In genomic region chr15:86439015-86439796, GRCm38 (mm10) we compare ENCODE assay signal across 24 mouse cellular contexts.
DNase-seq lines count a peak whose midpoint lies in the region; ATAC-seq lines count a peak whose summit lies in the region.
"Had no signal": no experiment of that assay in that cellular context is flagged by ENCODE, and none has a peak within 500 bp of the region (broad histone marks: within the 10 kb centered on the region; RNA-seq: fewer than 3 reads in every experiment).

No protein-coding gene starts in this region.

- no peaks in the 10 kb centered on the region for H3K36me3 ChIP-seq in heart, embryonic 11.5 days (ENCODE audit: control insufficient read depth, insufficient read depth, low read length)
- no peaks in the 10 kb centered on the region for H3K36me3 ChIP-seq in limb, embryonic 10.5 days
- H3K36me3 ChIP-seq in liver, embryonic 15.5 days (replicated peaks): no peaks in the 10 kb centered on the region
- H3K36me3 ChIP-seq in forebrain, embryonic 13.5 days (ENCODE audit: poor library complexity, severe bottlenecking): no peaks in the 10 kb centered on the region
- H3K36me3 ChIP-seq: embryonic facial prominence, embryonic 13.5 days; heart, embryonic 13.5 days; limb, embryonic 13.5 days; neural tube, embryonic 15.5 days; stomach, embryonic 15.5 days had no signal

- no peaks in the 10 kb centered on the region for H3K4me1 ChIP-seq in heart, embryonic 11.5 days (ENCODE audit: control insufficient read depth, insufficient read depth, low read length)
- H3K4me1 ChIP-seq in limb, embryonic 10.5 days: peaks cover 2% of the 10 kb centered on the region; the same call in 1 of the 2 replicates
- peaks cover 22% of the 10 kb centered on the region for H3K4me1 ChIP-seq in liver, embryonic 15.5 days (replicated peaks)
- no peaks in the 10 kb centered on the region for H3K4me1 ChIP-seq in forebrain, embryonic 13.5 days
- H3K4me1 ChIP-seq: embryonic facial prominence, embryonic 13.5 days; limb, embryonic 13.5 days; stomach, embryonic 15.5 days had no signal

- H3K27ac ChIP-seq in heart, embryonic 11.5 days (ENCODE audit: low read depth, low read length): no peak overlapping the region
- H3K27ac ChIP-seq in limb, embryonic 10.5 days: peak overlapping the region; percentile 55
- H3K27ac ChIP-seq in liver, embryonic 15.5 days (replicated peaks): no peak overlapping the region
- no peak overlapping the region; the same call in 1 of the 2 replicates for H3K27ac ChIP-seq in forebrain, embryonic 13.5 days
- H3K27ac ChIP-seq: embryonic facial prominence, embryonic 13.5 days; heart, embryonic 13.5 days; limb, embryonic 13.5 days; neural tube, embryonic 15.5 days; stomach, embryonic 15.5 days had no signal

- WGBS in heart, embryonic 11.5 days (ENCODE audit: insufficient replicate concordance): 73% methylated on average over 15 of the region's 15 CpGs
- WGBS in limb, embryonic 10.5 days: 92% methylated on average over 15 of the region's 15 CpGs
- WGBS in liver, embryonic 15.5 days (ENCODE audit: insufficient replicate concordance): 53% methylated on average over 15 of the region's 15 CpGs
- WGBS in forebrain, embryonic 13.5 days: 96% methylated on average over 15 of the region's 15 CpGs

- no peak for DNase-seq in heart, adult 8-10 months (ENCODE audit: low spot score)
- DNase-seq in limb, embryonic 10.5 days (ENCODE audit: low spot score): no peak
- DNase-seq in cerebellum, postnatal 36 days: no peak
- no peak for DNase-seq in gastrocnemius, postnatal 14 days
- DNase-seq: adrenal gland, postnatal 36 days; cerebellum, adult 11-12 months; cerebellum, postnatal 10 days; gastrocnemius, postnatal 10 days; heart, adult 11 months; heart, postnatal 14 days; layer of hippocampus, postnatal 36 days; lung, embryonic 14.5 days; thymus, adult 18-20 months; thymus, postnatal 36 days had no signal

- H3K4me3 ChIP-seq in heart, embryonic 11.5 days (ENCODE audit: low read depth, low read length): no peak overlapping the region
- no peak overlapping the region for H3K4me3 ChIP-seq in limb, embryonic 10.5 days
- H3K4me3 ChIP-seq in liver, embryonic 15.5 days (replicated peaks): no peak overlapping the region
- no peak overlapping the region for H3K4me3 ChIP-seq in forebrain, embryonic 13.5 days
- H3K4me3 ChIP-seq: embryonic facial prominence, embryonic 13.5 days; heart, embryonic 13.5 days; limb, embryonic 13.5 days; megakaryocyte, embryonic 14.5 days; neural tube, embryonic 15.5 days; stomach, embryonic 15.5 days had no signal

- H3K9ac ChIP-seq in heart, embryonic 11.5 days (ENCODE audit: low read depth, low read length): no peak overlapping the region
- no peak overlapping the region for H3K9ac ChIP-seq in liver, embryonic 15.5 days
- H3K9ac ChIP-seq in forebrain, embryonic 13.5 days: no peak overlapping the region
- H3K9ac ChIP-seq: embryonic facial prominence, embryonic 13.5 days; heart, embryonic 13.5 days; limb, embryonic 13.5 days; lung, embryonic 14.5 days; neural tube, embryonic 15.5 days; stomach, embryonic 15.5 days had no signal

- no peak overlapping the region for H3K4me2 ChIP-seq in heart, embryonic 11.5 days
- peak overlapping the region; percentile 21; the same call in 1 of the 2 replicates for H3K4me2 ChIP-seq in liver, embryonic 15.5 days
- no peak overlapping the region for H3K4me2 ChIP-seq in forebrain, embryonic 13.5 days
- H3K4me2 ChIP-seq: embryonic facial prominence, embryonic 13.5 days; heart, embryonic 13.5 days; limb, embryonic 13.5 days; lung, embryonic 14.5 days; neural tube, embryonic 15.5 days; stomach, embryonic 15.5 days had no signal

- no peaks in the 10 kb centered on the region for H3K9me3 ChIP-seq in heart, embryonic 11.5 days (replicated peaks; ENCODE audit: control insufficient read depth, low read length)
- no peaks in the 10 kb centered on the region for H3K9me3 ChIP-seq in limb, embryonic 10.5 days (replicated peaks)
- H3K9me3 ChIP-seq in liver, embryonic 15.5 days (replicated peaks): no peaks in the 10 kb centered on the region
- H3K9me3 ChIP-seq in forebrain, embryonic 13.5 days (replicated peaks): no peaks in the 10 kb centered on the region
- H3K9me3 ChIP-seq: embryonic facial prominence, embryonic 13.5 days; heart, embryonic 13.5 days; limb, embryonic 13.5 days; megakaryocyte, embryonic 14.5 days; neural tube, embryonic 15.5 days; stomach, embryonic 15.5 days had no signal

- intact Hi-C loops in gastrocnemius, postnatal 14 days (cut with DNase I; ENCODE audit: low total_unique reads): no loop called here

- no peaks in the 10 kb centered on the region for H3K27me3 ChIP-seq in heart, embryonic 11.5 days (ENCODE audit: control insufficient read depth, insufficient read depth, low read length)
- H3K27me3 ChIP-seq in limb, embryonic 10.5 days (ENCODE audit: low read depth, poor library complexity, severe bottlenecking): no peaks in the 10 kb centered on the region
- H3K27me3 ChIP-seq in liver, embryonic 15.5 days: no peaks in the 10 kb centered on the region
- no peaks in the 10 kb centered on the region for H3K27me3 ChIP-seq in forebrain, embryonic 13.5 days
- H3K27me3 ChIP-seq: embryonic facial prominence, embryonic 13.5 days; limb, embryonic 13.5 days; megakaryocyte, embryonic 14.5 days; neural tube, embryonic 15.5 days; stomach, embryonic 15.5 days had no signal

- ATAC-seq in heart, embryonic 11.5 days (replicated peaks; ENCODE audit: insufficient number of reproducible peaks, low FRiP score, low TSS enrichment): peak; percentile 72
- peak; percentile 83 for ATAC-seq in liver, embryonic 15.5 days (ENCODE audit: insufficient read depth)
- no peak for ATAC-seq in forebrain, embryonic 13.5 days
- ATAC-seq: forebrain, embryonic 14.5 days had no signal
